Mouse (Mus musculus): ENCODE data around the gene Smad3. TPM values are rescaled to one million over a fixed set of nuclear protein-coding genes. Genes with fewer than 3 reads are reported as not detected.
A peak's percentile ranks its signal among the peaks of the same experiment; 100 is the strongest.

Gene Smad3
- total RNA-seq, 2 experiments from 2014 or later = 58.2 to 62.5 TPM

DNA sequence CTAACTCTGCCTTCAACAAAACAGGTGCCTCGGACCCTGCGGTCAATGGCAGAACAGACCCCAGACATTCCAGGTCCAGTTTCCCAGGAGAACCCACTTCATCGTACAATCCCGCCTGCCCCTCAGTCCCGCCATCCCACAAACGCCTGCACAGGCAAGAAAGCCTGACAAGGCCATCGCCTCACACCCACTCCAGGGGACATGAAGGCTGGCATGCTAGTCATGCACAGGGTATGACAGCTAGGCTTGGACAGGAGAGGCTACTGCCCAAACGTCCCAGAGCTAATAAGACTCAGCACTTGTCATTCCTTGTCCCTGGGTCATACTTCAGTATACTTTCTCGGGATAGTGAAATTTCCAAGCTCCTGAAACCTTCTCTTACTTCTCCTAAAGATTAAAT is 34.9 kb downstream of the Smad3 start:
- no peak for DNase-seq (ENCODE audit: low spot score in 2 of 2)

DNA sequence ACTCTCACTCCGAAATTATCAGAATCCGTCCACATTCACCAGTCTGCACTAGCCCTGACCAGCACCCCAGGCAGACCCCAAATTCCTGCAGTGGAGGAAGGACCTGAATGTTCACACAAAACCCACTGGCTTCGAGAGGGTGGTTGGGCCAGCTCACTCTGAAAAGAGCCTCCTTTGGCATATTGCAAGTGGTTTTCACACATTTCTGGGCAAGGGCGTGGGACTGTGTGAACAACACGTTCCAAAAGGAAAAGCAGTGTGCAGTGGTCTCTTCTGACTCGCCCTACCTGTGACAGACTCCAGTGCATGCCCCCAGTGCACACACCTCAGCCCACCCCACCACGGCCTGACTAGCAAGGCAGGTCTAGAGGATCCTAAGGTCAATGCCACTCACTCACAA is 35.4 kb downstream of the Smad3 start:
- DNase-seq (ENCODE audit: low spot score in 2 of 2) = no peak

DNA sequence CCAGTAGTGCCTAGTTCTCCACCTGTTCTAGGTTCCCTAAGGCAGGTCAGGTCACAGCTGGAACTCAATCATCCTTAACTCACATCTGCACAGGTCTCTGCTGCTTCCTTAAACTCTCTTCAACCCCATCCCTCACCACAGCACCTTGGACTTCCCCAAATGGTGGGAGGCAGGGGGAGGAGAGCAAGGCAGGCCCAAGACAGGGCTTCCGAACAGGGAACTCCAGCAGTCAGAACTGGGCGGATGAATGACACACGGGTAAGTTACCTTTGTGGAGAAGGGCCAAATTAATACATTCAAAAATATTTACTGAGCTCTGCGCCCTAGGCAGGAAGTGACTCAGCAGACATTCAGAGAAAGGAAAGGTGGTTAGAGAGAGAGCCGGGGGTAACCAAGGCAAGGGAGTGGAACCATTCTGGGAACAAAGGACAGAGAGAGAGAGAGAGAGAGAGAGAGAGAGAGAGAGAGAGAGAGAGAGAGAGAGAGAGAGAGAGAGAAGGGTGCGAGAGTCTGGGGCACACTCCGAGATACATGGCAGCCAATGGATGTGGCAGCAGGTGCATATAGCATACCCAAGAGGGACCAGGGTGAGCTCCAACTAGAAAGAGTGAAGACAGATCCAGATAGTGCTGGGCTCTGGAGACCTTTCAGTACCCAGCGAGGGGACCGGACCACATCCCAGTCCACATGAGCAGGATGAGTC is 36.1 kb downstream of the Smad3 start:
- DNase-seq (ENCODE audit: low spot score in 2 of 2) = no peak

DNA sequence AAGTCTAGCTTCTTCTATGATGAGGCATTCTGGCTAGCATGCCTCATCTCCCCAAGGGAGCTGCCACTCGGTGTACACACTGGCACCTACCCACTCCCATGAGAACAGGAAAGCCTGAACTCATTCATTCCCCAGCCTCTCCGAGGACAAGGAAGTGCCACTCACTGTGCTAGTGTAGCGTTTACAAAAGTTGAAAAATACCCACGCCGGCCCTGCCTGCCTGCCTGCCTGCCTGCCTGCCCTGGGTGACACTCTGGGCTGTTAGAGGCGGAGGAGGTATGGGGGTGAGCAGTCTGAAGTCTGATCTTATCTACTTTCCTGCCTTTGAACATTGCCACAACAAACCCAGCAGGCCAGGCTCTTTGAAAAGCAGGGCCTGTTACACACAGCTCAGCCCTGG is 37.1 kb downstream of the Smad3 start:
- no peak for DNase-seq (ENCODE audit: low spot score in 2 of 2)

DNA sequence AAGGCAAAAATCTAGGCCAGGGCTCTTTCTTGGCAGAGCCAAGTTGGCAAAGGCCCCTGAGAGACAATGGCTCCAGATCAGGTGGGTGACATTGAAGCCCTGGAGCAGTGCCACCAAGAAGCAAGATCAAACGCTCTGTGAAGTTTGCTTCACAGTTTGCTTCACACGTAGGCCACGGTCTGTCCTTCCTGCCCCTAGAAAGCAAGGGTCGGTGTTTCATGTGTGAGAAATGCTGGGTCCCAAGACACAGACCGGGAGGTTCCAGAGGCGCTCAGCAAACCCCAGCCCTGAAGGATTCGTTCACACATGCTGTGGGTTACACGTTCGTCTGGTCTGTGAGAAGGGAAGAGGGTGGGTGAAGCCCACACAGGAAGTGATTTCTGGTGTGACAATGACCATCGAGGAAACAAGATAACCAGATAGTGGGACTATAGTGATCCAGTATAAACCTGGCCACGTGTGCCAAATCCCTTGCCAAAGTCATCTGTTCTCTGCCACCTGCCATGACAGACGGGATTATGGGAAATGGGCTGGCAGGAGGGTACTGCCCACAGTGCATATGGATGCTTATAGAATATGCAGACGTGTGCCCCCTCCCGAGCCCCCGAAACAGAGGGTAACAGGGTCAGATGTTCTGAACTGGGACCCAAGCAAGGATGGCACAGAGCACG is 37.9 kb downstream of the Smad3 start:
- DNase-seq (ENCODE audit: low spot score in 2 of 2) = peak in 1 of 2 experiments; percentile 48

DNA sequence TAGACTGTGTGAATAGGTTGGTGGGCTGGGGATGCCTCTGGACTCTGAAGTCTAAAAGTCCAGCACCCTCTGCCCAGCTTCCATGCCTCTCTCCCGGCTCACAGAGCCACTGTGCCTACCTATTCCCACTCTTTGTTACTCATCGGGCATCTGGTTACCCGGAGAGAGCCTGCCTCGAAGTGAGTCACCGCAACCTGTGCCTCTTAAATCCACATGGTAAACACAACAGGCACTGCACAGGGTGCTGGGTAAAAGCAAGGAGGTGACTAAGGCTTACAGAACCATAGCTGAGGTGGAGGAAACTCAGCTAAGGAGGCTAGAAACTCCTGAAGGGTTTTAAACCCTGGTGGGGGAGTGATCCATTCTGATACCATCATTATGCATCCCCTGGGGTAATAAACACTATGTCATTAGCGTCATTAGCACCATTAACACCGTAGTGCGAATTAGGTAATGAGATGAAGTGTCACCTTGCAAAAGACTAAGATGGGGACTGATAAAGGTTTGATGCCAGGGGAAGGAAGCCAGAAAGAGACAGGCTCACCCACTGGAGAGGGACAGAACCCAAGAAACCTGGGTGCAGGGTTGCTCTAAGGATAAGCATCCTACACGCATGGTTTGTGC is 38.9 kb downstream of the Smad3 start:
- no peak for DNase-seq (ENCODE audit: low spot score in 2 of 2)

DNA sequence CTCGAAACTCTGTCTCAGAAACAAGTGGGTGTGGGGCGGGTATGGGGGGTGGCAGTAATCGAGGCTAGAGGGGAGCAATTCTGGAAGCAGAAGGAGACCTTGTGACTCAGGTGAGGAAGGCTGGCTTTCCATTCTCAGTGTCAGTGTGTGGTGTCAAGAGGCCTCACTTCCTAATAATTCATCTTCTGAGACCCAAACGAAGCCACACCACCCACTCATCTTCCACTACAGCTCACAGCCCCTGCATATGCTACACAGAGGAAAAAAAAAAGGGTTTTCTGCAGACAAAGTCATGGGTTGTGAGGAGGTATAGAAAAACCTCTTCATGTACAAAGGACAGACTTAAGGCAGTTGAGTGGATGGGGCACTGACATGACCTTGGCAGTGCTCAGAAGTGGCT is 39.6 kb downstream of the Smad3 start:
- no peak for DNase-seq (ENCODE audit: low spot score in 2 of 2)

DNA sequence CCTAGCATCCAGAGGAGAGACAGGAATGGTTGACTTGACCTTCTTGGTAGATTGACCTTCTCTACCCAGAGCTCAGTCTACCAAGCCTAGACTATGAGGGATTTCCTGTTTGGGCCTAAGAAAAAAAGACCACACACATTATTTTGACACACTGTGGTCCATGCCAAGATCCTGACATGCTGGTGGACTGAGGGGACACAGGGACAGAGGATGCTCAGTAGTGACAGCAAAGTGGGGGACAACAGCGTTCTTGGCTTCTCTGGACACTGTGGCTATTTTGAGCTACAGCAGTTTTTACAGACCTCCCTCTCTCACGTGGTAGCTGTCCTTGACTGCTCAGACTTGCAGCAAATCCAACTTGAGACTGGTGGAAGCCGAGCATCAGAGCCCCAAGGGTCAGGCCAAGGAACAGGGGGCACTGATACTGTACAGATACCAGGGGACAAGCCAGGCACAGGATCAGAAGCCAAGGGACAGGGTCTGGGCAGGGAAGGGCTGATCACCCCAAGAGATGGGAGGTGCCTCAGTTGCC is 40.3 kb downstream of the Smad3 start:
- DNase-seq (ENCODE audit: low spot score in 2 of 2) = no peak

DNA sequence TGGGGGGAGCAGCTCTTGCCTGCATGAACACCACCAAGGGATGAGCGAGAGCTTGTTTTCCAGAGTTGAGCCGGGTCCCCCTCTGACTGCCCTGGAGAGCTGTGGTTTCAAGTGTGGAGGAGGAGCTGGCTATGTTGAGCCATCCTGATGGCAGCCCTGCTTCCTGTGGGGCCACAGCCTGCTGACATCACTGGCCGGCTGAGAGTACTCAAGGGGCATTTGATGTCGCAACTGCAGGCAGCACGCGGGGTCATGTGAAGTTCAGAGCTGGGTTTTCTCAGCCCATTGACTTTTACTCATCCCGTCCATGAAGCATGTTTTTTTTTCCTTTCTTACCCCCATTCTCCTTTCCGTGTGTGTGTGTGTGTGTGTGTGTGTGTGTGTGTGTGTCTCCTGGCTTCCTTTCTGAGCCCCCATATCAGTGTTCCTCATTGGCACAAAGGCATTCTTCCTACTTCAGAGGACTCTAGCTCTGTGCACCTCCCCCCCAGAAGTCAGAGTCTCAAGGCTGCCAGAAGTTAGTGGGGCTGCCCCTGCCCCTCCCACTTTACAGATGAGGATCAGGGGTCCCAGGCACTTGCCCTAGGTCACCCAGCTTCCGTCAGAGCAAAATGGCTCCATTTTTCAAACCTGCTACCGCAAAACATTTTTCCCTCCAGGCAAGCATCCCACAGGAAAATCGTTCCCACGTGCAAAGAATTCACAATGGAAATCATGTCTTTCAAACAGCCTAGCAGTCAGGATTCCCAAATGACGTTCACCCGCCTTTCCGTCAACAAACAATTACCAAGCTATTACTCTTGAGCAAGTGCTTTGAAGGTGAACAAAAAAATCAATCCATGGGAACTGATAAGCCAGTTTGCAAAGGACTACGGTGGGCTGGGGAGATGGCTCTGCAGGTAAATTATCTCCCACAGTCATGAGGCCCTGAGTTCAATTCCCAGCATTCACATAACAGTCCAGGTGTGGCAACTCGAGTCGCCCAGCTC is 41.4 kb downstream of the Smad3 start:
- DNase-seq (ENCODE audit: low spot score in 2 of 2) = no peak

DNA sequence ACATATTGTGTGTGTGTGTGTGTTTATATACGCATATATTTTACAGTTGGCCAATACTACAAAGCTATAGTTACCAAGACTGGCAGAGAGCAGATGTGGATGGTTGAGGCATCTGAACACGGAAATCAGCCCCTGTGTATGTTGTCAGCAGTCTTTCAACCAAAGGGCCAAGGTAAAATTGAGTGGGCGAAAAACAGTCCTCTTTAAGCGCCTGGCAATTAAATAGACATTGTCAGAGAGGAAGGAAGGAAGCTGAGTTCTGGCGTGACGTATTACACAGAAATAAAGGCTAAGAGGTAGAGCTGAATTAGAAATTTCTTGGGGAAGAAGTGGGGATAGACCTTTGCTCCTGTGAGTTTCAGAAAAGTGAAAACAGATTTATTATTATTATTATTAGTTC is 43.2 kb downstream of the Smad3 start:
- no peak for DNase-seq (ENCODE audit: low spot score in 2 of 2)

DNA sequence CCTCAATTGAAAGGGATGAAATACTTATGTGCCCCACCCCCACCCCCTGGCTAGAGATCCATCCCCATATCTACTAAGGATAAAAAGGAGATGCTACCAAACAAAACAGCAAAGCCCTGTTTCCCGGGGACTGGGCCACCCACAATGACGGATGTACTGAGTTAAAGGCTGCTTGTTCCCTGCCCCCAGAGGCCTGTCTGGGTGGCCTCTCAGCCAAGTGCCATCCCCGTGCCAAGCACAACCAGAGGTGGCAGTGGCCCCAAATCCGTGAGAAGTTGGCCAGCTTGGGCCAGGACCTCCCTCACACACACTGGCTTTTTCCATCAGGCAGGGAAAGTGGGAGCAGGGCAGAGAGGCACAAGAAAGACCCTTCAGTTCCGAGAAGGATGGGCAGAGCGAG is 45.0 kb downstream of the Smad3 start:
- no peak for DNase-seq (ENCODE audit: low spot score in 2 of 2)

DNA sequence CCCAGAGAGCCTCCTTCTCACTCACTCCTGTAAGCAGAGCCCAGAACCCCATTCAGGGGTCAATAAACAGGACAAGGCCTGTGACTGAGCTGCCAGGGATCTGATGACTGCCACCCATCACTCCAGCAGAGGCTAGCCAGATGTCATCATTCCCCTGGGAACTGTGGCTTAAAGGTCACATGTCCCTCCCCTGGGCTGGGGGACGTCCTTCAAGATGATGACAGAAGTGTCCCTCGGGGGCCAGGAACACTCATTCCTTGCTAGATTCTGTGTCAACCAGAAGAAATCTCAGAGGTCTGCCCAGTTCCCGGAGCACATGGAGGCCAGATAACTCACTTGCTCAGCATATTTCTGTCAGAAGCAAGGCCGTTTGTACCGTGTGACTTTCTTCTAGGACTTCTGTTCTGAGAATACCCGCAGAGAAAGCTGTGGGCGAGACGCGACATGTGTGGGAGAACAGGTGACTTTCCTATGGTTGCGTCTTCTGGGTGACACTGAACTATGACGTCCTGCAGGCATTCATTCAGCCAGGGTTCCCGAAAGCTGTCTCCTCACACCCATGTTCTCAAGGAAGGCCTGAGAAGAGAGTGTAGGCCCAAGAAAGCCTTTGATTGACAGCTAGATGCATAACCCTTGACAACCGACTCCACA is 46.1 kb downstream of the Smad3 start:
- no peak for DNase-seq (ENCODE audit: low spot score in 2 of 2)

DNA sequence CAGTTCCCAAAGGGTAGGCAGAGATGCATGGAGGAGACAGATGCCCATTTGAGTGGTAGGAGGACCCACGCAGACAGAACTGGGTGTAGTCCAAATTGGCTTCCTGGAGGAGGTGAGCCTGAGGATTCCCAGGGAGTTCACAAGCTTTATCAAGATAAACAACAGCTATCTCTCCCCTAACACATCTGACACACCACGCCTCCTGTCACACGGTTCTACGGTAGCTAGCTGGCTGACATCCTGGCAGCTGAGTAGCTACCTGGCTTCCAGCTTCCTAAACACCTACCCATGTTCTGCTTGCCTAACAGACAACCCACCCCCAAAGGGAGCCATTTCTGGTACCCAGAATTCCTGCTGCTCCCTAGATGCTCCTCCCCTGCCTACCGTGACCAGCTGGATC is 47.9 kb downstream of the Smad3 start:
- DNase-seq (ENCODE audit: low spot score in 2 of 2) = no peak

DNA sequence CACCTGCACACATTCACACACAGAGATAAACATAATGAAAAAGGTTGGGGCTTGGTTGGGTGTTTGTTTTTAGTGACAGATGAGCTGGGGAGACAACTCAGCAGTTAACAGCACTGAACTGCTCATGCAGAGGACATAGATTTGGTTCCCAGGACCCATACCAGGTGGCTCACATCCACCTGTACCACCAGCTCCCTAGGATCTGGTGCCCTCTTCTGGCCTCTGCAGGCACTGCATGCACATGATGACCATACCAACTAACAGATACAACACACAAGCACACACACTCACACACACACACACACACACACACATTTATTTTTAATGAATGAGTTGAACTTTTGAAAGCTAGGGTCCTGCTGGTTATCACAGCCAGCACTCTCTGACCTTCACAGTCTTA is 48.5 kb downstream of the Smad3 start:
- no peak for DNase-seq (ENCODE audit: low spot score in 2 of 2)

DNA sequence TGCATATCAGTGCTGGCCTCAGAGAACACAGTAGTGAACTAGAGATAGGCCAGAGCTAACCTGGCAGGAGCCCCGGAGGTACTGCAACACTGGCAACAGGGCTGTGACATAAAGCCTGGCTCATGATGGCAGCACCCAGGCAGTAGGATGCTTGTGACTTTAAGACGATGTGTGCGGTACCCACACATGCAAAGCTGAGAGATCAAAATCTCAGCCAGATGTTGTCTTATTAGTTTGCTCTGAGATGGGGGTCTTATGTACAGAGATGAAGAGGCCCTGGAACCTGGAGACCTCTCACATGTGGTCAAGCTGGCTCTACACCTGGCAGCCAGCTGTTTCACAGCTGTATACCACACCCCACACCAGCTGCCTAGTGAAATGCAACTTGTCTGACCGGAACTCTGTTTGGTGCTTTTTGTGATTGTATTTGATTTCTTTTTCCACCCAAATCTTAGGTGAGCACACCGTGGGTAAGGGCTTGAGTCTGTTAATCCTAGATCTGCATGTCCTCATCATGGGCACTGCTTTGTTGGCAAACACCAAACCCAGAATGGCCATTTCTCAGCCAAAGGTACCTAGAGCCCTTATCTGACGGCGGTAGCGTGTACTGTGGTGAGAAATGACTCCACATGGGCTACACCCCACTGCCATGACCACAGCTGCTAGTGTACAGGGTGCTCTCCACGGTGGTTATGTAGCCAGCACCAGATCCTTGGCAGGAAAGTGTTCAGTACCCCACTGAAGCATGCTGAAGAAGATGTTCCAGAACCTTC is 49.8 kb downstream of the Smad3 start:
- DNase-seq (ENCODE audit: low spot score in 2 of 2) = no peak

DNA sequence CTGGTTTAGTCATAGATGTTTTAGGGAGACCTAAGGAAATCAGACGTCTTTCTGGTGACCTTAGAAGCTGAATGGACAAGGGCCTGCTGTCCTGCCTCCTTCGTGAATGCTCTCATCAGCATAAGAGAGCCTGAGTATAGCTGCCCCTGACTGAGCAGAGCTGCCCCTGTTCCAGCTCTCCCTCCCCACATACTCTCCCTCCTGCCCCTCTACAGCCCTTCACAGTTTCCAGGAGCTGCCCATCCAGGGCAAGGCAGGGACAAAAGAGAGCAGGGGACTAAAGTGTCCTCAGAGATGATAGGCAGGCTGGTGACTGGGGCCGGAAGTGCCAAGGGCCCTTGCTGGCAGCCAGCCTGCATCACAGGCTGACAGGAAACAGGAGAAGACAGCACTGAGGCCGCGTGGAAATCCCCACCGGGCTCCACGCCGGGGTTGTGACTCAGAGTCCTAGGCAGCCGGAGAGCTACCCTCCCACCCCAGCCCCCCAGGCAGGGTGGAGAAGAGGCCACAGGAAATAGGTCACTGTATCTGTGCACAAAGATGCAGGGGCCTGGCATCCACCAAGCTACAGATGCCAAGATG is 51.6 kb downstream of the Smad3 start:
- no peak for DNase-seq (ENCODE audit: low spot score in 2 of 2)

DNA sequence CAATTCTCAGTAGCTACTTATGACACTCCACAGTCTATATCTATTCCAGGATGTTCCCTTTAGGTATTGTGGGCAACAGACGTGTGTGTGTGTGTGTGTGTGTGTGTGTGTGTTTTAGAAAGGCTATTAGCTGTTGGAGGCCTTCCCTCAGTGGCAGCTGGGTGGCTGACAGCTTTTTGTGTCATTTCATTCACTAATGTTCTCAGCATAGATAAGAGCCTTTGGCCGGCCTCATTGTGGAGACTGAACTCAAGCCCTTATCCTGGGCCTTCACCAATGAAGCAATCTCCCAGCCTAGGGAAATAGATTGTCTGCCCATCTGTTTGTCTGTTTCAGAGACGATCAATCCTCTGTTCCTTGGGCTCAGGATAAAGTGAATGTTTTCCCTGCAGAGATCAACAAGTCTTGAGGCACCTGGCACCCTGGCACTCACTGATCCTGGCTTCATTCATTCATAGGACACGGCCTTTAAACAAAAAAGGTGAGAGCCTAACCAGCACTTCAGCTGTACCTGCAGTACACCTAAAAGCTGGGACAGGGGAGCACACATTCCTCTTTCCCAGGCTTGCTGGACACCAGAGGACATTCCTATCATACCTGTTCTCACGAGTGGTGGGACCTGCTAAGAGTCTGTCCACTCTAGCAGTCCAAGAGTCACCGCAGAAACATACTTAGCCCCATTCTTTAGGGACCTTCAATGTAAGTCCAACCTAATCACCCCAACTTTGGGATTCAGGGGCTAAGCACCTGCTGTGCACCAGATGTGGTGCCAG is 52.6 kb downstream of the Smad3 start:
- no peak for DNase-seq (ENCODE audit: low spot score in 2 of 2)

DNA sequence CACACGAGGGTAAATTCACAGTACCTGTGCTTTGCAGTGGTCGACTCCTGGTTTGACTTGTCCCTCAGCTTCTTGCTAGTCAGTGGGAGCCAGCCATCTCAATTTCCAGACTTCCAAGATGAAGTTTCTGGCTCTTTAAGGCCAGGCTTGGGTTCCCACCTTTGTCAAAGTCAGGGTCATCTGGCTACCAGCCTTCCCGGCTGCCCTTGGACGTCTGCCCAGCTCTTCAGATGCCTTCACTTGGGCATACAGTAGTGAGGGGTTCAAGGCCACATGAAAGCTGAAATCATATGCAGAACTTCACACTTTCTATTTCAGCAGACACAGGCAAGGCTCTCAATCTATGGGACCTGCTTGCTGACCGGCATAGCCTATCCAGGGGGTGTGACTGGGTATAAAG is 53.7 kb downstream of the Smad3 start:
- DNase-seq (ENCODE audit: low spot score in 2 of 2) = no peak
